Mouse (Mus musculus): Measurements from ENCODE around the gene AI481877. TPM values are rescaled to one million over a fixed set of nuclear protein-coding genes. Genes with fewer than 3 reads are reported as not detected.

Gene AI481877
- total and polyA plus RNA-seq, 3 experiments = 0.01 TPM; not detected in 2

DNA sequence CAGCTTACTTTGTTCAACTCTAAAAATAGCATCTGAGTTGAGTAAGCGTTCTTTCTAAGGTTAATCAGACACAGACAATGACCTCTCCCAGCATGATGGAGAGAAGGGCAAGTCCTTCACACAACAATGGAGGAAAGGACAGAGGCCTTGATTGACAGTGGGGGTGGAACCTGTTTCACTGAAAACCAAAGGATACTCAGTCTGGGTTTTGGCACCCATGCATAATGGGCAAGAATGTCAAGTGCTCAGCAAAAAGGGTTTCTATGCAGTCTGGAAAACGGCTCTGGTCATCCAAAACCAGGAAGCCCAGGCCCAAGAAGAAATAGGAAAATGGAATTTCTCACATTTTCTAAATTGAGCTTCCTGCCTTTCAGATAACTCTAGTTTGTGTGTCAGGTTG, 33.8 kb upstream of the AI481877 start:
- H3K27ac ChIP-seq (ENCODE audit: control insufficient read depth, low read depth, low read length) = no peak overlapping the region
- no peak overlapping the region for H3K9ac ChIP-seq (ENCODE audit: control insufficient read depth, low read depth, low read length, poor library complexity, severe bottlenecking)
- H3K9me3 ChIP-seq (replicated peaks; ENCODE audit: insufficient read depth, low read length) = no peaks in the 10 kb centered on the region
- H3K79me2 ChIP-seq (ENCODE audit: control insufficient read depth, insufficient read depth, low read length, poor library complexity) = no peaks in the 10 kb centered on the region
- TF ChIP-seq TBP (IDR thresholded peaks at IDR 0.05; ENCODE audit: low read depth, low read length) (no peak), BHLHE40 (IDR thresholded peaks at IDR 0.05; ENCODE audit: borderline replicate concordance, low read depth, low read length) (no peak), ZMIZ1 (IDR thresholded peaks at IDR 0.05; ENCODE audit: low read depth, low read length) (no peak), USF1 (IDR thresholded peaks at IDR 0.05; ENCODE audit: low read depth, low read length) (no peak), ELF1 (IDR thresholded peaks at IDR 0.05; ENCODE audit: low read depth, low read length) (no peak), NRF1 (IDR thresholded peaks at IDR 0.05; ENCODE audit: insufficient read depth, low read depth, low read length, poor library complexity, severe bottlenecking) (no peak), NELFE (IDR thresholded peaks at IDR 0.05; ENCODE audit: low read depth, low read length) (no peak), SMC3 (IDR thresholded peaks at IDR 0.05; ENCODE audit: low read depth, low read length) (no peak), MYC (IDR thresholded peaks at IDR 0.05; ENCODE audit: low read depth, low read length) (no peak), SIN3A (IDR thresholded peaks at IDR 0.05; ENCODE audit: low read length) (no peak), TAL1 (IDR thresholded peaks at IDR 0.05; ENCODE audit: low read length) (no peak), MAFK (IDR thresholded peaks at IDR 0.05; ENCODE audit: borderline replicate concordance, low read depth, low read length) (no peak), MEF2A (IDR thresholded peaks at IDR 0.05; ENCODE audit: extremely low read depth, insufficient replicate concordance, low read depth, low read length, poor library complexity, severe bottlenecking) (no peak), CHD2 (IDR thresholded peaks at IDR 0.05; ENCODE audit: low read length) (no peak), HCFC1 (IDR thresholded peaks at IDR 0.05; ENCODE audit: low read depth, low read length) (no peak), USF2 (IDR thresholded peaks at IDR 0.05; ENCODE audit: borderline replicate concordance in 1 of 2, insufficient read depth in 1 of 2, low read depth in 1 of 2, low read length in 2 of 2) (no peak), RCOR1 (IDR thresholded peaks at IDR 0.05; ENCODE audit: low read depth, low read length) (no peak), UBTF (IDR thresholded peaks at IDR 0.05; ENCODE audit: borderline replicate concordance, insufficient read depth, low read depth, low read length) (no peak), E2F4 (IDR thresholded peaks at IDR 0.05; ENCODE audit: borderline replicate concordance, low read depth, low read length) (no peak), ZKSCAN1 (IDR thresholded peaks at IDR 0.05; ENCODE audit: low read depth, low read length) (no peak)
- H3K36me3 ChIP-seq (ENCODE audit: control insufficient read depth in 1 of 2, insufficient read depth in 2 of 2, low read length in 2 of 2) = peaks cover 0 to 28% of the 10 kb centered on the region in 2 experiments; a peak in 2 of 4 replicates
- no peak for DNase-seq (ENCODE audit: low read depth, low spot score)
- H3K4me1 ChIP-seq (ENCODE audit: control insufficient read depth in 1 of 2, insufficient read depth in 2 of 2, low read length in 2 of 2) = peaks cover 20 to 28% of the 10 kb centered on the region in 2 experiments
- H3K27me3 ChIP-seq (ENCODE audit: control insufficient read depth in 1 of 2, insufficient read depth in 2 of 2, low read length in 2 of 2) = no peaks in the 10 kb centered on the region
- H3K4me3 ChIP-seq (ENCODE audit: control insufficient read depth in 1 of 2, insufficient read depth in 1 of 2, low read depth in 2 of 2, low read length in 2 of 2) = no peak overlapping the region

DNA sequence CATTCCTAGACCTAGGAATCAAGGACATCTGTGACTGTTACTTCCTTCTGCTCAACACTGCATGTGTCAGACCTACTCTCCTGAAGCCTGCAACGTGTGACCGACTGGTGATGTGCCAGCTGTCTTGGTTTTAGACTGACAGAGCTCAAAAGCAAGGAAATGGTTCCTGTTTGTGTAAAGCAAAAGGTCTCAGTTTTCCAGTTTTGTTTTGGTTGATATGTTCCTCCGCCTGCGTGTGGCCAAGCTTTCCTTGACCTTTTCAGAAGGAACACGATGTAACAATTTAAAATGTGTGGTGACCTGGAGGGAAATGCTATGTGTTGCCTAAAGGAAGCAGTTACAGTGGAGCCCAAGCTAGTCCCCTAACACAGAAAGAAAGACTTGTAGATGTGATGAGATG, 31.2 kb upstream of the AI481877 start:
- no peak overlapping the region for H3K9ac ChIP-seq (ENCODE audit: control insufficient read depth, low read depth, low read length, poor library complexity, severe bottlenecking)
- no peaks in the 10 kb centered on the region for H3K27me3 ChIP-seq (ENCODE audit: control insufficient read depth in 1 of 2, insufficient read depth in 2 of 2, low read length in 2 of 2)
- H3K4me3 ChIP-seq (ENCODE audit: control insufficient read depth in 1 of 2, insufficient read depth in 1 of 2, low read depth in 2 of 2, low read length in 2 of 2) = no peak overlapping the region
- TF ChIP-seq TAL1 (IDR thresholded peaks at IDR 0.05; ENCODE audit: low read length) (no peak), CTCF (IDR thresholded peaks at IDR 0.05 in 2 of 3, conservative IDR thresholded peaks at IDR 0.05 in 1 of 3; ENCODE audit: control insufficient read depth in 1 of 3, insufficient read depth in 1 of 3, low read depth in 2 of 3, low read length in 3 of 3, poor library complexity in 1 of 3, severe bottlenecking in 1 of 3) (no peak), UBTF (IDR thresholded peaks at IDR 0.05; ENCODE audit: borderline replicate concordance, insufficient read depth, low read depth, low read length) (no peak), E2F4 (IDR thresholded peaks at IDR 0.05; ENCODE audit: borderline replicate concordance, low read depth, low read length) (no peak), RAD21 (IDR thresholded peaks at IDR 0.05; ENCODE audit: low read depth, low read length) (no peak)
- no peaks in the 10 kb centered on the region for H3K79me2 ChIP-seq (ENCODE audit: control insufficient read depth, insufficient read depth, low read length, poor library complexity)
- no peak overlapping the region for H3K27ac ChIP-seq (ENCODE audit: control insufficient read depth, low read depth, low read length)
- peaks cover 19 to 27% of the 10 kb centered on the region in 2 experiments for H3K4me1 ChIP-seq (ENCODE audit: control insufficient read depth in 1 of 2, insufficient read depth in 2 of 2, low read length in 2 of 2)
- no peaks in the 10 kb centered on the region for H3K9me3 ChIP-seq (replicated peaks; ENCODE audit: insufficient read depth, low read length)
- peaks cover 0 to 28% of the 10 kb centered on the region in 2 experiments; a peak in 2 of 4 replicates for H3K36me3 ChIP-seq (ENCODE audit: control insufficient read depth in 1 of 2, insufficient read depth in 2 of 2, low read length in 2 of 2)
- no peak for DNase-seq (ENCODE audit: low read depth, low spot score)
